Mouse (Mus musculus): ENCODE measurements around the gene Lsr. TPM values are rescaled to one million over a fixed set of nuclear protein-coding genes. Genes with fewer than 3 reads are reported as not detected.

Lsr gene
- total RNA-seq, 1 experiment = 54.6 TPM

DNA sequence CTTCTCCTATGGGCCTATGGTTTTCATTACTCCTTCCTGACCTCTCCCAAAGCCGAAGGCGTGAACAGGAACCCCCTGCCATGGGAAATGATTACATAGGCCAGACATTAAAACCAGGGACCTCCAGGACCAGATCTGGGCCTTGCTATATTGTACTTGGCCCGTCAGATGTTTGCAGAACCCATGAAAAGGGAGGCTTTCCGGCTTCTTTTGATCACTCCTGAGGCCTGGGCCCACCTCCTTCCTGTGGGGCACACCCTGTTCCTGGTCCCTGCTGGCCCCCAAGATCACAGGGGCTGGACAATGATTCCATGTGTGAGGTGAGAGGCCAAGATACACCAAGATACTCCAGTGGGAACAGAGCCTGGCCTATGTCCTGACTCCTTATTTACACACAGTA is 4.1 kb downstream of the Lsr start:
- in situ Hi-C loops (cut with MboI; ENCODE audit: low sequenced_read_pairs in 2 of 2, unreplicated experiment in 2 of 2) = no loop called here
- no peak for DNase-seq (ENCODE audit: low read depth, low spot score)
- Histone ChIP-seq H3K9me3 (ENCODE audit: control insufficient read depth, insufficient read depth, low read depth, low read length) (no peaks in the 10 kb centered on the region), H3K4me3 (ENCODE audit: insufficient read depth in 1 of 2, low read depth in 1 of 2, low read length in 2 of 2, poor library complexity in 1 of 2, severe bottlenecking in 1 of 2) (no peak overlapping the region), H3K9ac (ENCODE audit: insufficient read depth, low read depth, low read length, poor library complexity, severe bottlenecking) (no peak overlapping the region), H3K4me1 (ENCODE audit: control insufficient read depth in 2 of 2, insufficient read depth in 2 of 2, low read length in 2 of 2, poor library complexity in 1 of 2) (peaks cover 0 to 8% of the 10 kb centered on the region in 2 experiments; a peak in 1 of 4 replicates), H3K36me3 (ENCODE audit: control insufficient read depth, insufficient read depth, low read length, poor library complexity, severe bottlenecking) (peaks cover 27% of the 10 kb centered on the region; the same call in 1 of the 2 replicates), H3K27ac (ENCODE audit: insufficient read depth, low read depth, low read length, poor library complexity, severe bottlenecking) (no peak overlapping the region)
- TF ChIP-seq ZC3H11A (IDR thresholded peaks at IDR 0.05; ENCODE audit: borderline replicate concordance, low read depth, low read length) (no peak), CHD2 (IDR thresholded peaks at IDR 0.05; ENCODE audit: low read depth, low read length) (no peak), MAFK (IDR thresholded peaks at IDR 0.05; ENCODE audit: insufficient read depth, low read depth, low read length) (no peak), HCFC1 (IDR thresholded peaks at IDR 0.05; ENCODE audit: borderline replicate concordance, insufficient read depth, low read length) (no peak), ZNF384 (IDR thresholded peaks at IDR 0.05; ENCODE audit: low read depth, low read length) (no peak)

DNA sequence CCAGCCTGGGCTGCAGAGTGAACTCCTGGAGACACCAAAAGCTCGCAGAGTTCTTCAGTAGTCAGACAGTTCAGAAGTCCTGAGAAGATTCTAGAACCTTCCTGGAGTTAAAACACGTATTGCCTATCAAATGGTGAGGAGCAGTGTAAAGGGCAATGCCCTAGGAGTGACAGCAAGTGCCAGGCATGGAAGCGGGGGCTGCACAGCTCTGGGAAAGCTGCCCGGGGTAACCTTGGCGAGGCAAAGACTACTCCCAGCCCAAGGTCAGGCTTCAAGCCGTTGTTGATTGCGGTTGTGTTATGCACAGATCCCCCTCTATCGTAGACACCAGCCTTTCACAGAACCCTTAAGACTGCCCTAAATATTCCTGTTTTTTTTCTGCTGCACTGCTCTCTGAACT is 4.7 kb downstream of the Lsr start:
- Histone ChIP-seq H3K27ac (ENCODE audit: insufficient read depth, low read depth, low read length, poor library complexity, severe bottlenecking) (no peak overlapping the region), H3K4me3 (ENCODE audit: insufficient read depth in 1 of 2, low read depth in 1 of 2, low read length in 2 of 2, poor library complexity in 1 of 2, severe bottlenecking in 1 of 2) (no peak overlapping the region), H3K9ac (ENCODE audit: insufficient read depth, low read depth, low read length, poor library complexity, severe bottlenecking) (no peak overlapping the region), H3K9me3 (ENCODE audit: control insufficient read depth, insufficient read depth, low read depth, low read length) (no peaks in the 10 kb centered on the region), H3K4me1 (ENCODE audit: control insufficient read depth in 2 of 2, insufficient read depth in 2 of 2, low read length in 2 of 2, poor library complexity in 1 of 2) (peaks cover 0 to 8% of the 10 kb centered on the region in 2 experiments; a peak in 1 of 4 replicates), H3K36me3 (ENCODE audit: control insufficient read depth, insufficient read depth, low read length, poor library complexity, severe bottlenecking) (peaks cover 27% of the 10 kb centered on the region; the same call in 1 of the 2 replicates)
- DNase-seq (ENCODE audit: low read depth, low spot score) = no peak
- TF ChIP-seq ZC3H11A (IDR thresholded peaks at IDR 0.05; ENCODE audit: borderline replicate concordance, low read depth, low read length) (no peak), CHD2 (IDR thresholded peaks at IDR 0.05; ENCODE audit: low read depth, low read length) (no peak), MAFK (IDR thresholded peaks at IDR 0.05; ENCODE audit: insufficient read depth, low read depth, low read length) (no peak), ZNF384 (IDR thresholded peaks at IDR 0.05; ENCODE audit: low read depth, low read length) (no peak), HCFC1 (IDR thresholded peaks at IDR 0.05; ENCODE audit: borderline replicate concordance, insufficient read depth, low read length) (no peak)
- in situ Hi-C loops (cut with MboI; ENCODE audit: low sequenced_read_pairs in 2 of 2, unreplicated experiment in 2 of 2) = no loop called here

DNA sequence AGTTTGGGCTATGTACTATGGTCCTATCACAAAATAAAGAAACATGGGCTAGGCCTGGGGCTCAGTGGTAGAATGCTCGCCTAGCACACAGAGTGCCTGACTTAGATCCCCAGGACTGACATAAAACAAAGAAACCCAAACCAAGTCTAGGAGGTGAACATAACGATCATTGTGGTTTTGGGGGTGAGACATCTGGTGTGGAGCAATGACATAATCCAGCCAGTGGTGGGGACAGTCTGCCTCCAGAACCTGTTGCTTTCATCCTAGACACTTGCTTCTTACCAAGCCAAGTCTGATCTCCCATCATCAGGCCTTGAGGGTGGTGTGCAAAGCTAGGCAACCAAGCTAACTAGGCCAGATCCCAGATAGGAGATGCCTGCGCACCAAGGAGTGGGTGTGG is 6.6 kb downstream of the Lsr start:
- H3K4me3 ChIP-seq (ENCODE audit: insufficient read depth in 1 of 2, low read depth in 1 of 2, low read length in 2 of 2, poor library complexity in 1 of 2, severe bottlenecking in 1 of 2) = no peak overlapping the region
- H3K9me3 ChIP-seq (ENCODE audit: control insufficient read depth, insufficient read depth, low read depth, low read length) = no peaks in the 10 kb centered on the region
- TF ChIP-seq ZNF384 (IDR thresholded peaks at IDR 0.05; ENCODE audit: low read depth, low read length) (no peak), CHD2 (IDR thresholded peaks at IDR 0.05; ENCODE audit: low read depth, low read length) (no peak), HCFC1 (IDR thresholded peaks at IDR 0.05; ENCODE audit: borderline replicate concordance, insufficient read depth, low read length) (no peak), MAFK (IDR thresholded peaks at IDR 0.05; ENCODE audit: insufficient read depth, low read depth, low read length) (no peak), ZC3H11A (IDR thresholded peaks at IDR 0.05; ENCODE audit: borderline replicate concordance, low read depth, low read length) (no peak)
- DNase-seq (ENCODE audit: low read depth, low spot score) = no peak
- peaks cover 28% of the 10 kb centered on the region; the same call in 1 of the 2 replicates for H3K36me3 ChIP-seq (ENCODE audit: control insufficient read depth, insufficient read depth, low read length, poor library complexity, severe bottlenecking)
- no peak overlapping the region for H3K9ac ChIP-seq (ENCODE audit: insufficient read depth, low read depth, low read length, poor library complexity, severe bottlenecking)
- in situ Hi-C loops (cut with MboI; ENCODE audit: low sequenced_read_pairs in 2 of 2, unreplicated experiment in 2 of 2) = no loop called here
- peaks cover 0 to 4% of the 10 kb centered on the region in 2 experiments; a peak in 1 of 4 replicates for H3K4me1 ChIP-seq (ENCODE audit: control insufficient read depth in 2 of 2, insufficient read depth in 2 of 2, low read length in 2 of 2, poor library complexity in 1 of 2)
- H3K27ac ChIP-seq (ENCODE audit: insufficient read depth, low read depth, low read length, poor library complexity, severe bottlenecking) = no peak overlapping the region

DNA sequence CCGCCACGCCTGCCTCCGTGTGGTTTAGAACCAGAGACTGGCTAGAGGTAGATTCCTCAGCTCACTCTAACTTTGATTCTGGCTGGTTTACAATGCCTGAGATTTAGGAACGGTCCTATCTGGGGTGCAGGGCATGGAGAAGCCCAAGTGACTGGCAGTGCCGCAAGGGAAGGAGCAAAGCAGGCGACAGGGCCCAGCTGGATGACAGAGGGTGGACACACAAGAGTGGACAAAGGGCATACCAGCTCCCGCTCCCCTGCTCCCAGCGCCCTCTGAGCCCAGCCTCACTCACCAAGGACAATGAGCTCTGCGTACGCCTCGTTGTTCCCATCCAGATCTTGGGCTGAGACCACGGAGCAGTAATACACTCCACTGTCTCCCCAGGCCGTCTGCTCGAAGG is 7.6 kb downstream of the Lsr start:
- H3K27ac ChIP-seq (ENCODE audit: insufficient read depth, low read depth, low read length, poor library complexity, severe bottlenecking) = no peak overlapping the region
- DNase-seq (ENCODE audit: low read depth, low spot score) = no peak
- peaks cover 0 to 2% of the 10 kb centered on the region in 2 experiments; a peak in 1 of 4 replicates for H3K4me1 ChIP-seq (ENCODE audit: control insufficient read depth in 2 of 2, insufficient read depth in 2 of 2, low read length in 2 of 2, poor library complexity in 1 of 2)
- no peaks in the 10 kb centered on the region for H3K9me3 ChIP-seq (ENCODE audit: control insufficient read depth, insufficient read depth, low read depth, low read length)
- no peak overlapping the region for H3K4me3 ChIP-seq (ENCODE audit: insufficient read depth in 1 of 2, low read depth in 1 of 2, low read length in 2 of 2, poor library complexity in 1 of 2, severe bottlenecking in 1 of 2)
- H3K36me3 ChIP-seq (ENCODE audit: control insufficient read depth, insufficient read depth, low read length, poor library complexity, severe bottlenecking) = peaks cover 28% of the 10 kb centered on the region; the same call in 1 of the 2 replicates
- no peak overlapping the region for H3K9ac ChIP-seq (ENCODE audit: insufficient read depth, low read depth, low read length, poor library complexity, severe bottlenecking)
- TF ChIP-seq ZC3H11A (IDR thresholded peaks at IDR 0.05; ENCODE audit: borderline replicate concordance, low read depth, low read length) = no peak
- no peak for TF ChIP-seq ZNF384 (IDR thresholded peaks at IDR 0.05; ENCODE audit: low read depth, low read length)
- TF ChIP-seq CHD2 (IDR thresholded peaks at IDR 0.05; ENCODE audit: low read depth, low read length) = no peak
- no peak for TF ChIP-seq HCFC1 (IDR thresholded peaks at IDR 0.05; ENCODE audit: borderline replicate concordance, insufficient read depth, low read length)
- no peak for TF ChIP-seq MAFK (IDR thresholded peaks at IDR 0.05; ENCODE audit: insufficient read depth, low read depth, low read length)
- in situ Hi-C loops (cut with MboI; ENCODE audit: low sequenced_read_pairs in 2 of 2, unreplicated experiment in 2 of 2) = no loop called here

Measured in ES-E14 (cell line).